Mouse (Mus musculus): ENCODE results near the gene Gm6710.
"Not testable (repeated sequence)": the region's sequence is repeated elsewhere in the genome, so short reads cannot be mapped to it uniquely, and the experiment has no call there.

Gene Gm6710

GRCm38 (mm10) chr2:175869024-175869423 lies at the start of gene Gm6710:
Gm6710 (plus strand) TSS chr2:175869219.
- DNase-seq: not testable (repeated sequence)

All from lung, postnatal 14 days (tissue).